Comparison of ENCODE assay signal across 24 mouse cellular contexts in genomic region chr1:81618880-81619279, GRCm38 (mm10).
DNase-seq lines count a peak whose midpoint lies in the region; ATAC-seq lines count a peak whose summit lies in the region.
"Had no signal": no experiment of that assay in that cellular context is flagged by ENCODE, and none has a peak within 500 bp of the region (broad histone marks: within the 10 kb centered on the region; RNA-seq: fewer than 3 reads in every experiment).

No protein-coding gene starts in this region.

- H3K36me3 ChIP-seq in midbrain, embryonic 11.5 days (ENCODE audit: control insufficient read depth, insufficient read depth, low read length) = no peaks in the 10 kb centered on the region
- H3K36me3 ChIP-seq in midbrain, embryonic 15.5 days (replicated peaks) = no peaks in the 10 kb centered on the region
- H3K36me3 ChIP-seq: embryonic facial prominence, embryonic 10.5 days; embryonic facial prominence, embryonic 12.5 days; forebrain, embryonic 15.5 days; G1E had no signal

- 83% methylated on average over 2 of the region's 2 CpGs for WGBS in midbrain, embryonic 11.5 days
- 76% methylated on average over 2 of the region's 2 CpGs for WGBS in midbrain, embryonic 15.5 days

- H3K27ac ChIP-seq in midbrain, embryonic 11.5 days (ENCODE audit: low read depth, low read length) = no peak overlapping the region
- H3K27ac ChIP-seq in midbrain, embryonic 15.5 days = no peak overlapping the region
- H3K27ac ChIP-seq: embryonic facial prominence, embryonic 10.5 days; embryonic facial prominence, embryonic 12.5 days; forebrain, embryonic 13.5 days; forebrain, embryonic 15.5 days had no signal

- no peak overlapping the region for H3K9ac ChIP-seq in midbrain, embryonic 11.5 days (ENCODE audit: low read length)
- H3K9ac ChIP-seq in midbrain, embryonic 15.5 days = no peak overlapping the region
- H3K9ac ChIP-seq: embryonic facial prominence, embryonic 12.5 days; forebrain, embryonic 13.5 days; forebrain, embryonic 15.5 days had no signal

- H3K4me2 ChIP-seq in midbrain, embryonic 11.5 days = no peak overlapping the region
- no peak overlapping the region for H3K4me2 ChIP-seq in midbrain, embryonic 15.5 days
- H3K4me2 ChIP-seq: embryonic facial prominence, embryonic 12.5 days; forebrain, embryonic 13.5 days; forebrain, embryonic 15.5 days had no signal

- DNase-seq in kidney, adult 18-20 months = peak; percentile 16
- DNase-seq in kidney, postnatal 10 days = no peak
- DNase-seq in kidney, adult 9 months = peak; percentile 41
- no peak for DNase-seq in kidney, postnatal 25 days
- DNase-seq in midbrain, embryonic 11.5 days (ENCODE audit: low spot score, missing footprints) = peak; percentile 51
- DNase-seq: adrenal gland, adult 8-10 months; adrenal gland, postnatal 14 days; adrenal gland, postnatal 36 days; B cell, adult 2 months; cerebellum, adult 11-12 months; cerebellum, adult 2 months; cerebellum, adult 9-10 months; cerebellum, postnatal 10 days; cerebellum, postnatal 25 days had no signal

- H3K4me1 ChIP-seq in midbrain, embryonic 11.5 days (ENCODE audit: control insufficient read depth, insufficient read depth, low read length) = no peaks in the 10 kb centered on the region
- no peaks in the 10 kb centered on the region for H3K4me1 ChIP-seq in midbrain, embryonic 15.5 days
- H3K4me1 ChIP-seq: embryonic facial prominence, embryonic 10.5 days; embryonic facial prominence, embryonic 12.5 days; forebrain, embryonic 13.5 days; forebrain, embryonic 15.5 days had no signal

- H3K4me3 ChIP-seq in midbrain, embryonic 11.5 days (ENCODE audit: low read depth, low read length) = no peak overlapping the region
- no peak overlapping the region for H3K4me3 ChIP-seq in midbrain, embryonic 15.5 days
- H3K4me3 ChIP-seq: embryonic facial prominence, embryonic 10.5 days; embryonic facial prominence, embryonic 12.5 days; forebrain, embryonic 13.5 days; forebrain, embryonic 15.5 days had no signal

- ATAC-seq in midbrain, embryonic 11.5 days (ENCODE audit: low FRiP score) = no peak
- no peak for ATAC-seq in midbrain, embryonic 15.5 days (replicated peaks)
- ATAC-seq: activated CD4-positive, CD25-positive, alpha-beta regulatory T cell, adult 4 months; CD4-positive, CD25-positive, alpha-beta regulatory T cell, adult 4 months; forebrain, embryonic 13.5 days; forebrain, embryonic 15.5 days; Patski had no signal

- H3K9me3 ChIP-seq in midbrain, embryonic 11.5 days (ENCODE audit: control insufficient read depth, low read length) = no peaks in the 10 kb centered on the region
- H3K9me3 ChIP-seq in midbrain, embryonic 15.5 days = no peaks in the 10 kb centered on the region
- H3K9me3 ChIP-seq: embryonic facial prominence, embryonic 10.5 days; embryonic facial prominence, embryonic 12.5 days; forebrain, embryonic 13.5 days; forebrain, embryonic 15.5 days had no signal

- H3K27me3 ChIP-seq in midbrain, embryonic 11.5 days (ENCODE audit: control insufficient read depth, insufficient read depth, low read length) = no peaks in the 10 kb centered on the region
- no peaks in the 10 kb centered on the region for H3K27me3 ChIP-seq in midbrain, embryonic 15.5 days (replicated peaks)
- H3K27me3 ChIP-seq: CH12.LX; embryonic facial prominence, embryonic 12.5 days; forebrain, embryonic 13.5 days; forebrain, embryonic 15.5 days; Patski had no signal

Comparison
In these comparisons a context has a peak if more than half of its experiments do, and no peak if none do; other contexts are left out.
1. DNase-seq: peak in kidney, adult 18-20 months (single experiment), kidney, adult 9 months (single experiment) and midbrain, embryonic 11.5 days (single experiment); none in kidney, postnatal 10 days (single experiment) and kidney, postnatal 25 days (0 of 2).